Mouse (Mus musculus) lung, postnatal 14 days (tissue): Measurements from ENCODE around the gene Grk6.

Experiments
- DNase-seq: peaks from one replicate; pipeline ENCODE4 v3.0.0; 2021

The Grk6 gene

GRCm38 (mm10) chr13:55444937-55445315 is at the start of gene Grk6:
Gene Grk6, plus strand, starts transcription at chr13:55445072.
- DNase-seq, result peak; percentile 98

- DNase-seq, result no peak
Measured at GRCm38 (mm10) chr13:55398088-55398487, 46.8 kb upstream of the Grk6 start, which contains the start of gene Slc34a1. Gene Slc34a1, plus strand, starts transcription at chr13:55398187.

DNA sequence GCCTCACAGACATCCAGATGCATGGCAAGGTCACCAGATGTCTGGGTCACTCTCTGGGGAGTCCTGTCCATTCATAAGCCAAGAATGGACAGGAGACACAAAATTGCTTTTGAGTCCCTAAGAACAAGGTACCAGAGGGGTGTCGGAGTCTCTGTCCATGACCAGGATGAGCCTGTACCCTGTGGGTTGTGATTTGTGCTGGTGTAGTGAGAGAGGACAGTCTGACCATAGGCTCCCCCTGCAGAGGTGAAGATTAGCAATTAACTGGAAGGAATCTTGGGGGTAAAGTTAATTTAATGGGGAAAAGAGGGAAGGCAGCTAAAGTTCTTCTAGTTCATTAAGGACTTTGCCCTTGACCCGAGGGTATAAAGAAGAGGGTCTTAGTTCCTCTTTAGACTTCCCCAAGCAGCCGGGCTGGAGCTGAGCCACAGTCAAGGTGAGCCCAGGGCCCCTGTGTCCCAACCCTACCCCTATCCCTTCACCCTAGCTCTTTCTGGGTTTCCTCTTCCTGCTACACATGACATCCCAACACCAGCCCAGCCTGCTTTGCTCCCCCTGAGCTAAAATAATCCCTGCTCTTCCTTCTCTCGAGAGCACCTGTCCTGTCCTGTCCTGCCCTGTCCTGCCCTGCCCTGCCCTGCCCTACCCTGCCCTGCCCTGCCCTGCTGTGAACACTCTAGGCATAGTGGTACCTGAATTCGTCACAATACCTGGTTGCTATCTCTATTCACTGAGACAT is 45.4 kb upstream of the Grk6 start:
- DNase-seq, result no peak

- no peak for DNase-seq
Measured at GRCm38 (mm10) chr13:55400039-55400346, 44.9 kb upstream of the Grk6 start.

GRCm38 (mm10) chr13:55403266-55403665 is 41.6 kb upstream of the Grk6 start:
- no peak for DNase-seq

DNA sequence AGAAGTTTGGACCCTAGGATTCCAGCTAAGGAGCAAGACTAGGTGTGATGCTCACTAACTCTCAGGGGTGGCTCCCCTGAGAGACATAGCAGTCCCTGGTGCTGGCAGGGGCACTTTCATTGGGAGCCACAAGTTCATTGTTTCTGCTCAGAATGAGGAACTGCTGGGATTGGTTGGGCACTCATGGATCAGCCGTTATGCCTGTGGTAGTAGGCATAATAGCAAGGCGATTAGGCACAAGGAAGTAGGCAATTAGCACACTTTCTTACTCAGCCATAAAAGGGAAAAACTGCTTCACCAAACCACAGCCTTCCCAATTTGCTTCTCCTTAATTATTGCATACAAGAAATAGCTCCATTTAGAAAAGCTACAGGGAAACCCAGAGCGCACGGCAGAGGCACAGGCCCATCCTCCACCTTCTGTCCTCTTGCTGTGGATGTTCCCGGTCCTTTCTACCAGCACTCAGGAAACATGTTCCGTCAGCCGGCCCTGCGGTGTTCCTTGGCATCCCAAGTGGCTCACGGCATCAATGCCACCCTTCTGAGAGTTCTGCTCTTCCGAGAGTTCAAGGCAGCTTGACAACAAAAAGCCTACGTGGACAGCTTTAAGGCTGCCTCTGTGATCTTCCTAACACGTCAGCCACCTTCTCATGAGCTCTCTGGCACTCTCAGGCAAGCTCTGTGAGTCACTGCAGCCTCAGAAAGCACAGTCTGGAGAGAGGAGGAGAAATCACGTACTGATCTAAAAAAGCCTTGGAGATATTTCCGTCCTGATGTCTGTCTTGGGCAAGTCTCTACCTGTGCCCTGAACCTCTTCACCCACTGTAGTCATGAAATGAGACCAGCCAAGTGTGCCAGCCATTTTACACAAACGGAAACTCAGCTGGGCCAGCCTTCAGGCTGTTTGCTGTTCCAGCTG is 40.7 kb upstream of the Grk6 start:
- DNase-seq, result no peak

GRCm38 (mm10) chr13:55404853-55405782 is 39.8 kb upstream of the Grk6 start:
- DNase-seq, result peak; percentile 85

GRCm38 (mm10) chr13:55405783-55406390 is 39.0 kb upstream of the Grk6 start:
- no peak for DNase-seq

DNA sequence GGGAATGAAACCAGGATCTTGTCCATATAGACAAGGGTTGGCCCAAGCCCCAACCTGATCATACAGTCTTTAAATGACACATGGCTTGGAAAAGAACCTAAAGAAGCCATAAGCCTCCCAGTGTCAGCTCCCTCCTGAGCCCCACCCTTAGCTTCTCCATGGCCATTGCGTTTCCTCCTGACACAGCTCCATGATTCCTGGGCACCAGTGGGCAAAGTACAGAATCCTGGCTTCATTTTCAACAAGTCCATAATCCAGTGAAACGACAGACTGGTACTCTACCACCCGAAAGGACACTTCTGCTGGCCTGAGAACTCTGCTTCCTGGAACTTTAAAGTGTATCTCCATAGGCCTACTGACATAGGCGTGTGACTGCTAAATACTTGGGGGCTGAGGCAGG is 37.5 kb upstream of the Grk6 start:
- no peak for DNase-seq

GRCm38 (mm10) chr13:55408546-55409120 is 36.2 kb upstream of the Grk6 start:
- DNase-seq, result no peak

- DNase-seq, result no peak
Measured at GRCm38 (mm10) chr13:55411826-55412225, 33.0 kb upstream of the Grk6 start.

DNA sequence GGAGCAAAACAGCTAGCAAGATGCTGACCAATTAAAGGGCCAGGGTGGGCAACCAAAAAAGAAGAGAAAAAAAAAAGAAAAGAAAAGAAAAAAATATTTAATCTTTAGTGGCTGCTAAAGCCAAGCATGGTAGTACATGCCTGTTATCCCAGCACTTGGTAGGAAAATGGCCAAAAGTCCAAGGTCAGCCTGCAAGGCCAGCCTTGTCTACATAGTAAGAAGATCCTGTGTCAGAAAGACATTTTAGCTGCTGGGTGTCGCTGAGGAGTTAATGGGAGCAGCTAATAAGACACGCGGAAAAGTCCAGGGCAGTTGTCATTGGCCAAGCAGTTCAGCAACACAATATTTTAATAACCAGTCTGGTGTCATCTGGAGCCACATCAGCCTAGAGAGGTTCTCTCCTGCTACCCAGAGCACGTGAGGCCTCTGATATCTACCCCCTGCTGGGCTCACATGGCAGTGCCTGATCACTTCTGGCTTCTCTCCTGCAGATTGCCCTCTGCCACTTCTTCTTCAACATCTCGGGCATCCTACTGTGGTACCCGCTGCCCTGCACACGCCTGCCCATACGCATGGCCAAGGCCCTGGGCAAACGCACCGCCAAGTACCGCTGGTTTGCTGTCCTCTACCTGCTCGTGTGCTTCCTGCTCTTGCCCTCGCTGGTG is 32.1 kb upstream of the Grk6 start:
- no peak for DNase-seq

- no peak for DNase-seq
Measured at GRCm38 (mm10) chr13:55413333-55413732, 31.5 kb upstream of the Grk6 start.

GRCm38 (mm10) chr13:55414743-55415380 is 30.0 kb upstream of the Grk6 start, which contains the start of gene Pfn3:
Gene Pfn3, minus strand, starts transcription at chr13:55415232.
- peak; percentile 54 for DNase-seq

DNA sequence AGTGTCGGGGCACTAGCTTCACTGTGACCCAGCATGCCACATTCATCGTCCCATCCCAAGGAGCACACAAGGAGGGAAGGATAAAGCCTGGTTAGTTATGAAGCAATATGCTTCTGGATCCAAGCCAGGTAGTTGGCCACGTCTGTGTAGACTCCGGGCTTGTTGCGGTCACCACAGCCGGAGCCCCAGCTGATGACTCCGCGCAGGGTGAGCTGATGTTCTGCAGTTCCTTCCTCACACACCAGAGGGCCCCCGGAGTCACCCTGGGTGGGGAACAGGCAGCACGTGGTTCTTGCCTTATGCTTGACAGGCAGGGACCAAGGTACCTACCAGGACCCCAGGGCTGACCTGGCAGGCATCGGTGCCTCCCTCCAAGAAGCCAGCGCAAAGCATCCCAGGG is 26.9 kb upstream of the Grk6 start:
- peak; percentile 96 for DNase-seq

DNA sequence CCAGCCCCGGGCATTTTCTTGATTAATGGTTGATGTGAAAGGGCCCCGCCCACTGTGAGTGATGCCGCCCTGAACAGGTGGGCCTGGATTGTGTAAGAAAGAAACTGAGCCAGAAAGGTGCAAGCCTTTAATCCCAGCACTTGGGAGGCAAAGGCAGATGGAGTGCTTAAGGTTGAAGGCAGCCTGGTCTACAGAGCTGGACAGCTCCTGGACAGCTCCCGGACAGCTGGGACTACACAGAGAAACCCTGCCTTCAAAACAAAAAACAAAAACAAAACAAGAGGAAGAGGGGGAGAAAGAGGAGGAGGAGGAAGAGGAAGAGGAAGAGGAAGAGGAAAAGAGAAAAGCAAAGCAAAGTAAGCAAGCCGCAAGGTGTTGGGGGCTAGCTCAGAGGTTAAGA is 25.7 kb upstream of the Grk6 start:
- no peak for DNase-seq

DNA sequence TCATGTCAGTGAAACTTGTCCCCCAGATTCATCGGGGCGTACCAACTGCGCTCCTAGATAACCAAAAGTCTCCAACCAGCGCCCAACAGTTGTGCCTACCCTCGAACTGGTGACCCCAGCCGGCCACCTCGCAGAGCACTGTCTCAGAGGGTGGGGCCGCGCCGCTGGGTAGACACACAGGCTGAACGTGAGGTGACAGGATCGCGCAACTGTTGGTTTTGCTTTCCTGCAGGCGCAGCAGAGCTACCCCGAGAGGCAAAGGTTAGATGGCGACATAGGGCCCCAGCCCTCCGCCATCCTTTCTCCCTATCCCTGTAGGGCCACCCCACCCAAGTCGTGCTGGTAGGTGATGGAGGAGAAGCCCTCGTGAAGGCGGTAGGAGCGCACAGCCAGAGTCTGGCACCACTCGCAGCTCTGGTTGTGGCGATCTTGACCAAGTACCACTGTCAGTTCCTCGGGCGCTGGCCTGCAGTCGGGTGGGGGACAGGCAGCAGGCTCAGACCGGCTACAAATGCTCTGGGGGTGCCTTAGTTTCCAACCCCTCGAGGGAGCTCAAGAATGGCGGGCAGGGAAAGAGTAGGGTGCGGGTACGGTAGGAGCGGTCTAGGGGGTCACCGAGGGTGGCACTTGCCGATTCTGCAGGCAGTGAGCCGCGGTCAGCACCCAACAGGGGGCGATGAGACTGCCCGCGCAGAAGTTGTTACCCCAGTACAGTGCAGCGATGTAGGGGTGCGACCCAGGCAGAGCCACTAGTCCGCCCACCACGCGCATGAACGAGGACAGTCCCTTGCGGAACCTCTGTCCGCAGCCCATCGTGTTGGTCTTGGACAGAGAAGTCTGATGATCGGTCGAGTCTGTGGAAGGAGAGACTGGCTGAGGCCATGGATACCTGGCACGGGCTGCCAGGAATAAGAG is 24.6 kb upstream of the Grk6 start:
- no peak for DNase-seq

DNA sequence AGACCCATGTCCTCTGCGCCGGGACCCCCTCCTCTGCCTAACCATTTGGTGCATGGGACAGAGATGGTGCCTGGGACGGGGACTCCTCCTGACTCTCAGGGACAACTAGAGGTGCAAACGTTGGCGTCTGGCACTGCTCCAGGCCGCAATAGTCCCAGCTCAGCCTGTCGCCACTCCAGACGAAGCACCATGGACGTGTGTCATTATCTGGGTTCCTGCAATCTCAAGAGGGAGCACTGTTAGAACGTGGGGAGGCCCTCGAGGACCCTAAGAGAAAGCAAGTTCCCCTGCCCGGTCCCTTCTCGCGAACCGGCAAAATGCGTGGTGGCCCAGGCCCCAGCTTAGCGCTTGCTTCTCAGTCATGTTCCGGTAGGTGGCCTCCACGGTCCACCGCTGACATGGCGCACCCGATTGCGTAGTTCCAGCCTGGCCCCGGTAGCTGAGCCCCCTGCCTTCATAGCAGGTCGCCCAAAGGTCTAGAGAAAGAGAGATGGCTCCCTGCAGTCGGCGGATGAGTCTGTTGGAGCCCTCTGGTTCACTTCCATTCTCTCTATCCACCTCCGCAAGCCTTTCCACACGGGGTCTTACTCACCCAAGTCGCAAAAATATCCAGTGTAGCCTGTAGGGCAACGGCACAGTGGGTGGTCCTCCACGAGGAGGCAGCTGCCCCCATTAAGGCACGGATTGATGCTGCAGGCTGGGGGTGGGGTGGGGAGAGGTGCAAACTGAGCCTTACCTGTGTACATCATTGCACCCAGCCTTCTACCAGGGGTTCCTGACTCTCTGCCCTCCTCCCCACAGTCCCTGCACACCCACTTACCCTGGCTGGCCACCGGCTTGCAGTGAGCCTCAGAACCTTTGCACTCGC is 23.7 kb upstream of the Grk6 start:
- peak; percentile 79 for DNase-seq

DNA sequence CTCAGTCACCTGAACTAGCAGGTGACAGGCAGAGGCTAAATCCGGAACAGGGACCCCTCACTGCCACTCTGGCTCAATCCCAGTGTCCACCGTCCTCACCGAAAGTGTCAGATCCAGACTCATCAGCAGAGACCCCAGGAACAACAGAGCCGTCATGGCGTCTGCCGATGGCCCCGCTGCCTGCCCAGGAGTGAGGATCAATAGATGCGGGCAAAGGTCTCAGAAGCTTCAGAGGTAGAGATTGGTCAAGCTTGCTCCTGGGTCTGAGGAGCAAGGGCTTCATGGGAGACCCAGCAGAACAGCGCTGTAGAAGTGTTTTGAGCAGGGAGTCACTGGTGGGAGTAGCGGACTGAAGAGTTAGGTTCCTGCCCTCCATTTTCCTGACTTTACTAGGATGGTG is 18.3 kb upstream of the Grk6 start, which contains the start of gene F12:
Gene F12 (minus strand): TSS at position 181 of the 400 bp plus-strand sequence.
- no peak for DNase-seq
